Mouse (Mus musculus): ENCODE results near the gene Adm2.
A peak's percentile ranks its signal among the peaks of the same experiment; 100 is the strongest.

Gene Adm2

DNA sequence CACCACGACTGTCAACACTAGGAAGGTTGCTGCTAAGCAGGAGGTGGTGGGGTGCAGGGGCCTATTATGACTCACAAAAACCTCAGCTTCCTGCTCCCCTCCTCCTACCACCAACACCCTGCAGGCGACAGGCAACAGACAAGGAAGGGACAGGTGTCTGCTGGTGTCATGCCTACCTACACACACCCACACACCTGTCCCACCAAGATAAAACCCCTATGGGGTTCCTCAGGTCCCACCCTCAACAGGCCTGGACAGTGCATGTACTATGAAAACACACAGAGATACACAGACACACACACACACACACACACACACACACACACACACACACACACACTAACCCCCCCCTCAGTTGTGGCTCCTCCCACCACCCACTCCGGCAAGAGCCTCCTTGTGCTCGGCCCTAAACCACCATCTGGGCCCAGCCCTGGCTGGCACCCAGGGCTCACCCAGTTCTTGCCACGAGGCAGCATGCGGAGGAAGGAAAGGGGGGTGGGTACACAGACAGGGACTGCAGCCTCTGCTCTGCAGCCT lies 12.5 kb upstream of the Adm2 start:
- DNase-seq (ENCODE audit: low read depth, low spot score): peak; percentile 95

GRCm38 (mm10) chr15:89313359-89313758 lies 9.2 kb upstream of the Adm2 start:
- DNase-seq (ENCODE audit: low read depth, low spot score): no peak

GRCm38 (mm10) chr15:89314107-89314506 lies 8.4 kb upstream of the Adm2 start:
- DNase-seq (ENCODE audit: low read depth, low spot score): peak; percentile 57

DNA sequence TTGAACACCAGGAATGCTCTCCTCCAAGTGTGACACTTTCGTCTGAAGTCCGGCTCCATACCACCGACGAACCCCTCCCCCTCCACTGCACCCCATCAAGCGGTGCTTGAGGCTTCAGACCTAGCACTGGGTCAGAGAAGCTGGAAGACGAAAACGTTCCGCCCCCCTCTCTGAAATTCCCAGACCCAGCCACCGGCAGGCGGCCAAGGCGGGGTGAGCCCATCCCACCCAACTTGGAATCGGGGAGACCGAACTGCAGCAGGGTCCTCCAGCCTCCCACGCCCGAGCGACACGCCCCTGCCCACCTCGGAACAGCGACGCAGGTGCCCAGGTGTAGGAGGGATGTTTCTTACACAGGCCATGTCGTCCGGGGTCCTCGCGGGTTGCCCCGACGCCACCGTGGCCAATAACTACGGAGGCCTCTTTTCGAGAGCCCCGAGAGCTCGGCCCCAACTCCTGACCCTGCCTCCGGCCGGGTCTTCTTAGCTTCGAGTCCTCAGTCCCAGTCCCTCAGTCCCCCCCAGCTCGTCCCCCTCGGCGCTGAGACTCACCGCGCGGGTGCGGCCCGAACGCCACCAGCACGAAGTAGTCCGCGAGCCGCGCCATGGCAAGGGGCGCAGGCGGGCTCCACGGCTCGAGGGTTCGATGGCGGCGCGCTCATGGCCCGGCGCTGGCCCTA lies 7.9 kb upstream of the Adm2 start:
- no peak for DNase-seq (ENCODE audit: low read depth, low spot score)

DNA sequence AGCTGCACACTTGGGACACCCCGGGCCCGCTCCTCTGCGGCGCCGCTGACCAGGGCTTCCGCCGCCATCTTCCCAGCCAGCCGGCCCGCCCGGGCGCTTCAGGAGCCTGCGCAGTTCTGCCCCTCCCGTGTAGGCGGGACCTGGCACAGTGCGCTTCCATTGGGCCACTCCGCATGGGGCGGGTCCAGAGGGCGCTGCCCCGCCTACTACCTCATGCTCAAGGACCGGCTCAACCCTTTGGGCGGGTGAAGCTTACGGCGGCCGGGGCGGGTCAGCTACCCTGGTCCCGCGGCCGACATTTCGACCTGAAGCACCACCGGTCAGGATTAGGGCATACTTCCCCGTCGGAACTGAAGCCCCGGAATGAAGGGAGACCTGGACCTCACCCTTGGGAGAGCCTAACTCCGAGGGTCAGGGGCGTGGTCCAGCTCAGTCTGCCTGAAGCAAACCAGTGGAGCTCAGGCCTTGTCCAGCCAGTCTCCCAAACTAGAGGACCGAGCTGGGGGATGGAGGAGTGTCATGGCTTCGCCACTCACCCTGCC lies 7.3 kb upstream of the Adm2 start, which contains the start of gene Sbf1:
Sbf1 (minus strand) TSS at position 122 of the 542 bp plus-strand sequence.
- peak; percentile 99 for DNase-seq (ENCODE audit: low read depth, low spot score)

GRCm38 (mm10) chr15:89316146-89316545 lies 6.4 kb upstream of the Adm2 start:
- no peak for DNase-seq (ENCODE audit: low read depth, low spot score)

GRCm38 (mm10) chr15:89321264-89321663 lies 1.3 kb upstream of the Adm2 start:
- DNase-seq (ENCODE audit: low read depth, low spot score): no peak

DNA sequence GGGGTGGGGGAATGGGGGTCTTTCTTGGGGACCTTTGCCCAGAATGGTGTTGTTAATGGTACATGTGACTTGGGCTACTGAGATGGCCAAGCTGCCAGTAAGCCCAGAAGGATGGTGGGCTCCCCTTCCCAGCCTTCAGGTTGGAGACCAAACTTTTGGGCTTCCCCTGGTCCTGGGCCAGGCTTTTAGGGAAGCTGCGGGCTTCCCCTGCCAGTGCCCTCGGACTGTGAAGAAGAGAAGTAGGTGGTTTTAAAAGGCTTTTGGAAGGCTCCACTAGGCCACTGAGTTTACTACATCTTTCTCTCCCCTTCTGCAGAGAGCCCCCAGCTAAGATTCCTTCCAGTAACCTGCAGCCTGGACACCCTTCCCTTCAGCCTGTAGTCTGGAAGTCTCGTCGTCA lies 1.1 kb downstream of the Adm2 start:
- no peak for DNase-seq (ENCODE audit: low read depth, low spot score)

GRCm38 (mm10) chr15:89326441-89326840 lies 3.9 kb downstream of the Adm2 start:
- DNase-seq (ENCODE audit: low read depth, low spot score): no peak

- no peak for DNase-seq (ENCODE audit: low read depth, low spot score)
Observed at GRCm38 (mm10) chr15:89334271-89334670, 11.8 kb downstream of the Adm2 start, which contains the start of gene Miox. Miox (plus strand) TSS chr15:89334398.

DNA sequence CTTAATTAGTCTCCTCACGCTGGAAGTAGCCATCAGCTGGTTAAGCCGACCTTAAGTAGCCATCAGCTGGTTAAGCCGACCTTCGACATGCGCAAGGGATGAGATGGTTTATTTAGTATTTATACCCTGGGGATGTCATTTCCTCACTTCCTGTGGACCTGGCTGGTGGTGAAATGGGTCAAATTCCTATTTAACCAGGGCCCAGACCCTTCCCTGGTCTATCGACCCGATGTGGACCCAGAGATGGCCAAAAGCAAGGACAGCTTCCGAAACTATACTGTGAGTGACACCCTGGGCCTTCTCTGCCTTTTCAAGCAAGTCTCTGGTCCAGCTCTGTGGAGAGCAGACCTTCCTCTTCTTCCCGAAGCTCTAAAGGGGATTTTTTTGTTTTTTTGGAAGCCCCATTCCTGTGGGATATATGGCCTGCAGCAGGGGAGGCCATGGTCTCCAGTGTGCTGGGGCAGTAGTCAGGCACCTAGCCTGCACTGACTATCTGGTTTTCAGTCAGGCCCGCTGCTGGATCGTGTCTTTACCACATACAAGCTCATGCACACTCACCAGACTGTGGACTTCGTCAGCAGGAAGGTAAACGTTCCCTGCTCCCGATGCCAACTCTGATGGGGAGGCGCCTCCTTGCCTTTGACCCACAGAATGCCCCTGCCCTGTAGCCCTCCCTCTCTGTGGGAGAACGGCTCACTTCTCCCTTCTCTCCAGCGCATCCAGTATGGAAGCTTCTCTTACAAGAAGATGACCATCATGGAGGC lies 12.4 kb downstream of the Adm2 start:
- DNase-seq (ENCODE audit: low read depth, low spot score): no peak

- DNase-seq (ENCODE audit: low read depth, low spot score): no peak
Observed at GRCm38 (mm10) chr15:89336422-89336821, 13.9 kb downstream of the Adm2 start.

DNA sequence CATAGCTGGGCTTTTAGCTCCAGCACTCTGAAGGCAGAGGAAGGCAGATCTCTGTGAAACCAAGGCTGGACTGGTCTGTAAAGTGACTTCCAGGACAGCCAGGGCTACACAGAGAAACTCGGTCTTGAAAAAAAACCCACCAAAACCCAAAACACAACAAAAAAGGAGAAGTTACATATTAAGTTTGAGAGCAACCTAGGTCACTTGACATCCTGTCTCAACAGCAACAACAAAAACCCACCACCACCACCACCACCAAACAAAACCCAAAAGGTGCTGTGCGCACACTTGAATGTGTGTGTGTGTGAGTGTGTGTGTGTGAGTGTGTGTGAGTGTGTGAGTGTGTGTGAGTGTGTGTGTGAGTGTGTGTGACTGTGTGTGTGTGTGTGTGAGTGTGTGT lies 17.2 kb downstream of the Adm2 start:
- no peak for DNase-seq (ENCODE audit: low read depth, low spot score)

- no peak for DNase-seq (ENCODE audit: low read depth, low spot score)
Observed at GRCm38 (mm10) chr15:89340136-89340535, 17.6 kb downstream of the Adm2 start.

- DNase-seq (ENCODE audit: low read depth, low spot score): no peak
Observed at GRCm38 (mm10) chr15:89341678-89342077, 19.2 kb downstream of the Adm2 start.

DNA sequence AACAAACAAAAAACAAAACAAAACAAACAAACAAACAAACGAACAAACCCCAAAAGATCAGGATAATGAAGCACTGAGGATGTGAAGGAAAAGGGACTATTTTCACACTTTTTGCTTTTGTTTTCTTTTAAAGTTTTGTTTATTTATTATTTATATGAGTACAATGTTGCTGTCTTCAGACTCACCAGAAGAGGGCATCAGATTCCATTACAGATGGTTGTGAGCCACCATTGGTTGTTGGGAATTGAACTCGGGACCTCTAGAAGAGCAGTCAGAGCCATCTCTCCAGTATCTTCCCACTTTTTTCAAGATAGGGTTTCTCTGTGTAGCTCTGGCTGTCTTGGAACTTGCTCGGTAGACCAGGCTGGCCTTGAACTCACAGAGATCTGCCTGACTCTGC lies 20.8 kb downstream of the Adm2 start:
- no peak for DNase-seq (ENCODE audit: low read depth, low spot score)

DNA sequence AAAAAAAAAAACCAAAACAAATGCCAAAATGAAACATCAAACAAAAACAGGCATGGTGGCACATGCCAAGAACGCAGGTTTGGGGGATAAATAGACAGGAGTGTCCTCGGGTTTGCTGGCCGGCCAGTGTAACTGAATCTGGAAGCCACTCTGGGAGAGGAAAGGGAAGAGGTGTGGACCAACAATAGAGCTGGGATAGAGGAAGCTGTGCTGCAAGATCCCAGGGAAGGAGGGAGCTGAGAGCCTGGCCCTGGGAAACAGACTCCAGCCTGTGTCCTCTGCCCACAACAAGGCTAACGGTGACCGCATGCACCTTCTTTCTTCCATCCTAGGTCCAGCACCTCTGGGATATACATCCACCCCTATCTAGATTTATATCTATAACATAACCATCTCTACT lies 27.9 kb downstream of the Adm2 start:
- no peak for DNase-seq (ENCODE audit: low read depth, low spot score)

GRCm38 (mm10) chr15:89351302-89351701 lies 28.8 kb downstream of the Adm2 start:
- no peak for DNase-seq (ENCODE audit: low read depth, low spot score)

GRCm38 (mm10) chr15:89352054-89352453 lies 29.5 kb downstream of the Adm2 start:
- DNase-seq (ENCODE audit: low read depth, low spot score): no peak

GRCm38 (mm10) chr15:89352795-89353194 lies 30.3 kb downstream of the Adm2 start:
- no peak for DNase-seq (ENCODE audit: low read depth, low spot score)

GRCm38 (mm10) chr15:89353837-89354236 lies 31.3 kb downstream of the Adm2 start:
- no peak for DNase-seq (ENCODE audit: low read depth, low spot score)

DNA sequence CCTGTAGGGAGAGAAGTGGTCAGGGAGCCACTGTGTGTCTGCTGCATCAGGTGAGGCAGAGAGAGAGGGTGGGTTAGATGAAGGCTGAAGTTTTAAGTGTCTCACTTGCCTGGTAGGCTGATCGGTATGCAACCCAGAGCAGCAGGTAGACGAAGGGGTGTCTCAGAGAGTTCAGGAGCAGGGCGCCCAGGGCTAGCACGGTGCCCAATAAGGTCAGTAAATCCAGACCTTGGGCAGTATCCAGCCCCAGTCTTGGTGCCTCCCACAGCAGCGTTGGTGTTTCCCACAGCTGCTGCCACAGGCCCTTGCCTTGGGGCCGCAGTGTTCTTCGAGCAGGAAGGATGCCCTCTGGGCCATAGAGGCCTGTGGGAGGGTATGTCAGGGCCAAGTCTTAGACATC lies 31.9 kb downstream of the Adm2 start:
- DNase-seq (ENCODE audit: low read depth, low spot score): no peak

Measured in brain, adult 2 months (tissue).